Mouse (Mus musculus) heart, adult 2 months (tissue): ENCODE measurements at regions not wholly inside any gene's neighbourhood (a gene's known extent, or its start where the extent isn't known, plus 50 kb on each side); places are given as distances from the start of the nearest gene placed in this dataset.

Experiments
- DNase-seq, 2 experiments: peaks; one replicate each; pipeline ENCODE4 v3.0.0; 2021
- H3K27ac ChIP-seq: fragments of 200-600 bp; 2 replicates; pipeline ENCODE4 v1.8.1; 2022
- H3K27me3 ChIP-seq: fragments of 200-500 bp; 2 replicates; pipeline ENCODE4 v1.6.1; 2012; ENCODE audit warnings: mild to moderate bottlenecking, low read length, inconsistent platforms, mixed read lengths; ENCODE audit not compliant: control insufficient read depth, insufficient read depth
- H3K36me3 ChIP-seq: fragments of 200-500 bp; 2 replicates; pipeline ENCODE4 v1.6.1; 2012; ENCODE audit warnings: low read length, inconsistent platforms; ENCODE audit not compliant: control insufficient read depth, insufficient read depth
- H3K4me1 ChIP-seq: fragments of 200-500 bp; 2 replicates; pipeline ENCODE4 v1.6.1; 2011; ENCODE audit warnings: low read length; ENCODE audit not compliant: control insufficient read depth, insufficient read depth
- H3K4me3 ChIP-seq: fragments of 200-600 bp; 2 replicates; pipeline ENCODE4 v1.8.1; 2022
- H3K79me2 ChIP-seq: fragments of 200-500 bp; replicated peaks from 2 replicates; pipeline ENCODE4 v1.6.1; 2012; ENCODE audit warnings: mild to moderate bottlenecking, inconsistent platforms, low read length, moderate library complexity, mixed read lengths; ENCODE audit not compliant: control insufficient read depth, insufficient read depth
- H3K9ac ChIP-seq: fragments of 200-500 bp; 2 replicates; pipeline ENCODE4 v1.6.1; 2012; ENCODE audit warnings: low read depth, mild to moderate bottlenecking, control low read depth, inconsistent platforms, low read length, mixed read lengths
- CTCF ChIP-seq: fragments of 200-600 bp; IDR thresholded peaks from 2 replicates; pipeline ENCODE4 v1.8.1; 2022; ENCODE audit warnings: antibody characterized with exemption, mild to moderate bottlenecking, moderate library complexity
- EP300 ChIP-seq: fragments of 200-500 bp; IDR thresholded peaks from 2 replicates; pipeline ENCODE4 v1.6.1; 2011; ENCODE audit warnings: low read depth, low read length, control low read depth; ENCODE audit not compliant: insufficient read depth
- POLR2A ChIP-seq: fragments of 200-500 bp; IDR thresholded peaks from 2 replicates; pipeline ENCODE4 v1.6.1; 2011; ENCODE audit warnings: mild to moderate bottlenecking, low read depth, low read length, control low read depth; ENCODE audit not compliant: insufficient read depth
- WGBS: fragments of 180-500 bp; shearing (Covaris S2); methylation state at CpG from one replicate; pipeline ENCODE4 v1.1.7; 2018; 5-methylcytosine and 5-hydroxymethylcytosine counted together
- intact Hi-C: fragments of 180-260 bp; cut with DNase I; formaldehyde crosslinking; loops from one replicate; pipeline ENCODE4 v1.15.1; 2025

DNA sequence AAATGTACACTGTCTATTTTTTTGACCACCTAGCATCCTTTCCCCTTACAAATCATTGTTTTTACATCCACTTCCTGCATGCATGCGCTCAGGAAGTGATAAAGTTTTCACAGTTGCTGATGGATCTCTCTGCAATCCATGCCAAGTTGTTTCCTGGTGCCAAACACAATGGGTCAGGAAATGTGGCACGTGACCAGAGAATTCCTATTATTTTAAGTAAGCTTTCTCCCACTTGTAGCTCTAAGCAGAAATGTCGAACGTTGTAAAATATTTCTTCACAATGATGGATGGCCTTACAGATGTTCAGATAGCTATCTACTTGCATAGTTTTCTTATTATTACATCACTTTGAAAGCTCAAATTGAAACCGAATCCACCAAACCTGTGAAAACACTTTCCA lies 1271.1 kb upstream of the Flrt2 start:
- H3K4me1 ChIP-seq, result peaks cover 4% of the 10 kb centered on the region
- 0 out of 2 replicates have a peak, but pooled peaks have one; percentile 27 for TF ChIP-seq POLR2A
- no peak for TF ChIP-seq CTCF
- peak in 1 of 2 experiments; percentile 59 for DNase-seq
- H3K4me3 ChIP-seq, result no peak overlapping the region
- WGBS, result 10% methylated on average over 5 of the region's 5 CpGs
- H3K27me3 ChIP-seq, result no peaks in the 10 kb centered on the region
- peak overlapping the region; percentile 21 for H3K27ac ChIP-seq
- no peaks in the 10 kb centered on the region for H3K79me2 ChIP-seq
- intact Hi-C loops, result loop anchor here (5.0 to 10.0 kb wide), 2 partner anchors 166 to 1274 kb away; partner anchors contain the start of gene Flrt2
- no peaks in the 10 kb centered on the region; the same call in 1 of the 2 replicates for H3K36me3 ChIP-seq
- no peak overlapping the region for H3K9ac ChIP-seq

DNA sequence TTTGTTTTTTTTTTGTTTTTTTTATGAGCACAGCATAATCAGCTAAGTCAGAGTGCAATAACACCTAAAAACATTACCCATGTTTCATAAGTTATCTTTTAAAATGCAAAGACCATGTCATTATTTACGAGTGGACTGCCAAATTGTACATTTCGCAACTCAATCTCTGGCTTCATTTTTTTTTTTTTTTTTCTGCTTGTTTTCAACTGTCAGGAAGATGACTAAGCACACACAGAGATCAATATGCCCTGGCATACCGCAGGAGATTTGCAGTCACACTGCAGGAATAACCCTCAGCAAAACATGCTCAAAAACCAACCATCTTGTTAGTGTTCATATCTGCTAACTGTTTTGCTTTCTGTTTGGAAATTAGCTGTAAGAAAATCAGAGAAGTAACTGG lies 1270.3 kb upstream of the Flrt2 start:
- H3K4me3 ChIP-seq, result no peak overlapping the region
- TF ChIP-seq EP300 (no peak), POLR2A (no peak), CTCF (no peak)
- H3K27ac ChIP-seq, result no peak overlapping the region
- 76% methylated on average over 3 of the region's 3 CpGs for WGBS
- H3K36me3 ChIP-seq, result no peaks in the 10 kb centered on the region; the same call in 1 of the 2 replicates
- no peak for DNase-seq
- H3K9ac ChIP-seq, result no peak overlapping the region
- peaks cover 4% of the 10 kb centered on the region for H3K4me1 ChIP-seq
- no peaks in the 10 kb centered on the region for H3K79me2 ChIP-seq
- intact Hi-C loops, result loop anchor here (5.0 to 10.0 kb wide), 2 partner anchors 166 to 1273 kb away; partner anchors contain the start of gene Flrt2
- H3K27me3 ChIP-seq, result no peaks in the 10 kb centered on the region

DNA sequence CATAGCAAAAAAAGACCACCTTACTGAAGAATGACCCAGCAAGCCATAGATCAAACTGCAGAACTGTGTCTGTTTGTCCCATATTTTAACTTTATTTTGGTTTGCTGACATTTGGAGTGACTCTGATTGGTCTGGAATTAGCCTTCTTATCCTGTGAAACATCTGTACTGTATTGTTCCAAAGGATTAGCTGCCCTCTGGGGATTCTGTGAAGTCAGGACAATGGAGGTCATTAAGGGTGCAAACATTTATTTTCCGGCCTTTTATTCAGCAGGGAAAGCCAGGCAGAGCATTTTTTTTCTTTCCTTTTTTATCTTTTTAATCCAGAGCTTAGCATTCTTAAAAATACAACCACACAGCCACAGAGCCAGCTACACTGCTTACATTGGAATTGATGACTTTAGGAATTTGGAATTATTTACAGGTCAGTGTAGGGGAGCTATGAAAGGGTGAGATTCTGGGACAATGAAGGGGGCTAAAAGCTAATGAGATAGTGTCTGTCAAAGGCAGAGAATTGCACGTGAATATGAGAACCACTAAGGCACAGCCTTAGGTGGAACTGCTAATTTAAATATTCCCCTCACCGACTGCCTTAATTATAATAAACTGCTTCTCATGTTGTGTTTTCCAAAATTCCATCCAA lies 1267.6 kb upstream of the Flrt2 start:
- WGBS, result 36% methylated on average over 3 of the region's 3 CpGs
- no peak overlapping the region for H3K4me3 ChIP-seq
- intact Hi-C loops, result loop anchor here (5.0 to 10.0 kb wide), 2 partner anchors 163 to 1270 kb away; partner anchors contain the start of gene Flrt2
- no peak overlapping the region for H3K9ac ChIP-seq
- no peaks in the 10 kb centered on the region; the same call in 1 of the 2 replicates for H3K36me3 ChIP-seq
- no peak for DNase-seq
- no peaks in the 10 kb centered on the region for H3K27me3 ChIP-seq
- H3K27ac ChIP-seq, result peak overlapping the region; percentile 31; the same call in 1 of the 2 replicates
- TF ChIP-seq POLR2A (no peak), EP300 (no peak), CTCF (no peak)
- H3K79me2 ChIP-seq, result no peaks in the 10 kb centered on the region
- peaks cover 4% of the 10 kb centered on the region for H3K4me1 ChIP-seq

DNA sequence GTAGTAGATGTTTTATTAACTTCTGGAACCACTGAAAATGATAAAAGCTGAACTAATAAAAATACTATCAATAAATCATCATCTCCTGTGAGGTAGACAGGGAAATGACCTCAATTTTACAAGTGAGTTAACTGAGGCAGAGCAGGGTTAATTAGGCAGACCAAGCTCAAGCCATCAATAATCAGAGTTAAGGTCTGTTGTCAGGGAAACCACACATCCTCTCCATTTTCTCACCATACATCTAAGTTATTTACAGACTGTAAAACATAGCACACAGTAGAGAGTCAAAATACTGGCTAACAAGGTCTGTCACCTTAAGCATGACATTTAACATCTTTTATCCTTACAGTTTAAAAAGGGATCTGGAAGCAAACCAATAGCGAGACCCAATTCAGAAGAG lies 1242.5 kb upstream of the Flrt2 start:
- no peaks in the 10 kb centered on the region for H3K4me1 ChIP-seq
- no peak overlapping the region for H3K4me3 ChIP-seq
- H3K36me3 ChIP-seq, result no peaks in the 10 kb centered on the region
- no peak overlapping the region for H3K27ac ChIP-seq
- DNase-seq, result no peak
- no peak overlapping the region for H3K9ac ChIP-seq
- H3K79me2 ChIP-seq, result no peaks in the 10 kb centered on the region
- intact Hi-C loops, result no loop called here
- TF ChIP-seq POLR2A (no peak), CTCF (no peak), EP300 (no peak)
- H3K27me3 ChIP-seq, result no peaks in the 10 kb centered on the region
- WGBS, result 91% methylated on average over 1 of the region's 1 CpGs

DNA sequence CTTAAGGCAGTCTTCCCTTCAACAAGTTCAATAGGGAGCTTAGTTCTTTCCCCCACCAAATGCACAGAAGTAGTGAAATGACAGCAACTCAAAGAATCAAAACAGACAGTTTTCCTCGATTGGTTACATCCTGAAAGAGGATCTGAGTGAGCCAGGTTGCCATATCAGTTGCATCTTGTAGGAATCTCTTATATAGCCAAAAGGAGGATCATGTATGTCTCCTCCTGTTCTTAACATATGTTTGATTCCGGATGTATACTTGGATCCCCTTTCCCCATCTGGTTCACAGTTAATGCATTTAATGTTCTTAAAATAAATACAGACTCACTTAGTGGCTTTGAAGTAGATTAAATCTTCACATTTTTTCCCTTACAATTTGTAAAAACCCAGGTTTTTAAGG lies 1224.0 kb upstream of the Flrt2 start:
- intact Hi-C loops, result no loop called here
- H3K9ac ChIP-seq, result no peak overlapping the region
- no peaks in the 10 kb centered on the region for H3K36me3 ChIP-seq
- H3K4me3 ChIP-seq, result no peak overlapping the region
- TF ChIP-seq POLR2A (no peak), EP300 (no peak), CTCF (no peak)
- no peak overlapping the region for H3K27ac ChIP-seq
- whole genome bisulfite sequencing, result 58% methylated on average over 2 of the region's 2 CpGs
- H3K27me3 ChIP-seq, result no peaks in the 10 kb centered on the region
- no peak for DNase-seq
- H3K79me2 ChIP-seq, result no peaks in the 10 kb centered on the region
- H3K4me1 ChIP-seq, result peaks cover 1% of the 10 kb centered on the region; the same call in 1 of the 2 replicates

DNA sequence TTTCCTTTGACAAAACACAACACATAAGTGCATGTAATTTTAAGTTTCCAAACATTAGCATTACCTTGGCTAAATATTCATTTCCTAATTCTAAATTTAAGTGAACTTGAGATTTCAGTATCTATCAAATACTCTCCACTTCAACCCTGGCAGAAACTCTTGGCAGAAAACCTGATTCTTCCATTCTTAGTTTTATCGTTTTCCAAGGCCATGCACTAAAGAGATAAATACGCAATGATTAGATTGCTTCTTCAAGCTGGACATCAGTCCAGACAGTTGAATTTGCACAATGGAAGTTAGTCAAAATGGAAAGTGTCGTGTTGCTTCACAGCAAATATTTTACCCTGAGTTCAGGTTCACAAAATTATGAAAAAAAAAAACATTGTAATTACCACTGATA lies 1223.4 kb upstream of the Flrt2 start:
- TF ChIP-seq EP300, result no peak
- TF ChIP-seq POLR2A, result no peak
- no peak for TF ChIP-seq CTCF
- 47% methylated on average over 3 of the region's 3 CpGs for WGBS
- Histone ChIP-seq H3K79me2 (no peaks in the 10 kb centered on the region), H3K4me1 (peaks cover 1% of the 10 kb centered on the region; the same call in 1 of the 2 replicates), H3K4me3 (no peak overlapping the region), H3K27ac (no peak overlapping the region), H3K36me3 (no peaks in the 10 kb centered on the region), H3K27me3 (no peaks in the 10 kb centered on the region), H3K9ac (no peak overlapping the region)
- intact Hi-C loops, result no loop called here
- no peak for DNase-seq
